ENCODE assay signal across 25 mouse cellular contexts in genomic region chr10:97692913-97693312, GRCm38 (mm10). TPM values are rescaled to one million over a fixed set of nuclear protein-coding genes. Genes with fewer than 3 reads are reported as not detected.
DNase-seq lines count a peak whose midpoint lies in the region; ATAC-seq lines count a peak whose summit lies in the region.
"Had no signal": no experiment of that assay in that cellular context is flagged by ENCODE, and none has a peak within 500 bp of the region (broad histone marks: within the 10 kb centered on the region; RNA-seq: fewer than 3 reads in every experiment).

Ccer1 (plus strand) TSS chr10:97693059.

- ATAC-seq in embryonic facial prominence, embryonic 11.5 days (replicated peaks; ENCODE audit: insufficient number of reproducible peaks, low FRiP score, low TSS enrichment, low read depth), result 0 out of 2 replicates have a peak, but pooled peaks have one; percentile 67
- no peak for ATAC-seq in heart, embryonic 15.5 days (replicated peaks; ENCODE audit: insufficient number of reproducible peaks, insufficient read depth, low FRiP score, low read depth)
- peak; percentile 30; the same call in 1 of the 2 replicates for ATAC-seq in midbrain, embryonic 13.5 days
- no peak; the same call in 1 of the 2 replicates for ATAC-seq in midbrain, embryonic 16.5 days
- ATAC-seq: hindbrain, embryonic 16.5 days had no signal

- no peak for DNase-seq in embryonic facial prominence, embryonic 11.5 days (ENCODE audit: low spot score)
- DNase-seq in embryonic facial prominence, embryonic 10.5 days (ENCODE audit: low spot score), result no peak
- DNase-seq in heart, embryonic 10.5 days (ENCODE audit: low spot score), result no peak
- peak; percentile 47 for DNase-seq in testis, postnatal 14 days (ENCODE audit: low spot score)
- DNase-seq in urinary bladder, postnatal 36 days (ENCODE audit: low spot score in 2 of 2), result no peak
- DNase-seq: adrenal gland, postnatal 25 days; cerebellum, adult 18-20 months; cerebellum, postnatal 36 days; gastrocnemius, postnatal 36 days; kidney, adult 11 months; kidney, postnatal 14 days; left cerebral cortex, postnatal 4 days; lung, adult 18-20 months; retina, postnatal 1 day; right cerebral cortex, postnatal 4 days had no signal

- H3K4me2 ChIP-seq in embryonic facial prominence, embryonic 11.5 days (ENCODE audit: low read depth, low read length), result no peak within 1 kb of the TSS
- H3K4me2 ChIP-seq in heart, embryonic 15.5 days, result peak within 1 kb of the TSS; percentile 28; the same call in 1 of the 2 replicates
- no peak within 1 kb of the TSS for H3K4me2 ChIP-seq in midbrain, embryonic 13.5 days (replicated peaks)
- no peak within 1 kb of the TSS for H3K4me2 ChIP-seq in midbrain, embryonic 16.5 days (ENCODE audit: low read length)
- H3K4me2 ChIP-seq: embryonic facial prominence, embryonic 12.5 days; neural tube, embryonic 15.5 days had no signal

- H3K9ac ChIP-seq in embryonic facial prominence, embryonic 11.5 days (replicated peaks; ENCODE audit: low read length), result no peak within 1 kb of the TSS
- no peak within 1 kb of the TSS for H3K9ac ChIP-seq in heart, embryonic 15.5 days
- no peak within 1 kb of the TSS for H3K9ac ChIP-seq in midbrain, embryonic 13.5 days (replicated peaks)
- H3K9ac ChIP-seq in midbrain, embryonic 16.5 days (ENCODE audit: low read depth, low read length), result no peak within 1 kb of the TSS
- H3K9ac ChIP-seq: embryonic facial prominence, embryonic 12.5 days; neural tube, embryonic 15.5 days had no signal

- no peaks in the 10 kb centered on the region for H3K36me3 ChIP-seq in embryonic facial prominence, embryonic 11.5 days (replicated peaks; ENCODE audit: control insufficient read depth, insufficient read depth, low read depth, low read length)
- no peaks in the 10 kb centered on the region for H3K36me3 ChIP-seq in embryonic facial prominence, embryonic 10.5 days (replicated peaks)
- no peaks in the 10 kb centered on the region for H3K36me3 ChIP-seq in heart, embryonic 15.5 days
- H3K36me3 ChIP-seq in heart, embryonic 10.5 days, result no peaks in the 10 kb centered on the region
- no peaks in the 10 kb centered on the region for H3K36me3 ChIP-seq in midbrain, embryonic 13.5 days
- H3K36me3 ChIP-seq in midbrain, embryonic 16.5 days (ENCODE audit: control insufficient read depth, insufficient read depth, low read length), result no peaks in the 10 kb centered on the region
- H3K36me3 ChIP-seq: embryonic facial prominence, embryonic 12.5 days; midbrain, embryonic 10.5 days; neural tube, embryonic 15.5 days had no signal

- H3K4me1 ChIP-seq in embryonic facial prominence, embryonic 11.5 days (ENCODE audit: control insufficient read depth, insufficient read depth, low read length), result no peaks in the 10 kb centered on the region
- no peaks in the 10 kb centered on the region for H3K4me1 ChIP-seq in embryonic facial prominence, embryonic 10.5 days
- H3K4me1 ChIP-seq in heart, embryonic 15.5 days (replicated peaks), result no peaks in the 10 kb centered on the region
- H3K4me1 ChIP-seq in heart, embryonic 10.5 days, result no peaks in the 10 kb centered on the region
- no peaks in the 10 kb centered on the region for H3K4me1 ChIP-seq in midbrain, embryonic 13.5 days (replicated peaks)
- H3K4me1 ChIP-seq in midbrain, embryonic 16.5 days (ENCODE audit: control insufficient read depth, insufficient read depth, low read length), result no peaks in the 10 kb centered on the region
- H3K4me1 ChIP-seq: embryonic facial prominence, embryonic 12.5 days; midbrain, embryonic 10.5 days; neural tube, embryonic 15.5 days had no signal

- WGBS in embryonic facial prominence, embryonic 11.5 days, result 70% methylated on average over 20 of the region's 20 CpGs
- 80% methylated on average over 20 of the region's 20 CpGs for whole genome bisulfite sequencing in embryonic facial prominence, embryonic 10.5 days
- 55% methylated on average over 20 of the region's 20 CpGs for WGBS in heart, embryonic 15.5 days
- whole genome bisulfite sequencing in heart, embryonic 10.5 days, result 70% methylated on average over 20 of the region's 20 CpGs
- 78% methylated on average over 20 of the region's 20 CpGs for WGBS in midbrain, embryonic 13.5 days
- 78% methylated on average over 20 of the region's 20 CpGs for WGBS in midbrain, embryonic 16.5 days

- no peaks in the 10 kb centered on the region for H3K27me3 ChIP-seq in embryonic facial prominence, embryonic 11.5 days (ENCODE audit: control insufficient read depth, insufficient read depth, low read length)
- no peaks in the 10 kb centered on the region for H3K27me3 ChIP-seq in embryonic facial prominence, embryonic 10.5 days (replicated peaks; ENCODE audit: low read depth, poor library complexity, severe bottlenecking)
- no peaks in the 10 kb centered on the region for H3K27me3 ChIP-seq in heart, embryonic 15.5 days
- no peaks in the 10 kb centered on the region for H3K27me3 ChIP-seq in heart, embryonic 10.5 days (ENCODE audit: insufficient read depth, poor library complexity, severe bottlenecking)
- no peaks in the 10 kb centered on the region for H3K27me3 ChIP-seq in midbrain, embryonic 13.5 days
- H3K27me3 ChIP-seq in midbrain, embryonic 16.5 days (ENCODE audit: control insufficient read depth, insufficient read depth, low read depth, low read length), result no peaks in the 10 kb centered on the region
- H3K27me3 ChIP-seq: embryonic facial prominence, embryonic 12.5 days; neural tube, embryonic 15.5 days had no signal

- H3K9me3 ChIP-seq in embryonic facial prominence, embryonic 11.5 days (replicated peaks; ENCODE audit: control insufficient read depth, low read length), result no peaks in the 10 kb centered on the region
- peaks cover 7% of the 10 kb centered on the region for H3K9me3 ChIP-seq in embryonic facial prominence, embryonic 10.5 days
- H3K9me3 ChIP-seq in heart, embryonic 15.5 days (replicated peaks), result no peaks in the 10 kb centered on the region
- peaks cover 13% of the 10 kb centered on the region; the same call in 1 of the 2 replicates for H3K9me3 ChIP-seq in heart, embryonic 10.5 days
- peaks cover 7% of the 10 kb centered on the region; the same call in 1 of the 2 replicates for H3K9me3 ChIP-seq in midbrain, embryonic 13.5 days
- H3K9me3 ChIP-seq in midbrain, embryonic 16.5 days (replicated peaks; ENCODE audit: control insufficient read depth, low read length, poor library complexity, severe bottlenecking), result no peaks in the 10 kb centered on the region
- H3K9me3 ChIP-seq: embryonic facial prominence, embryonic 12.5 days; neural tube, embryonic 15.5 days had no signal

- no peak within 1 kb of the TSS for H3K4me3 ChIP-seq in embryonic facial prominence, embryonic 11.5 days (ENCODE audit: low read depth, low read length)
- H3K4me3 ChIP-seq in embryonic facial prominence, embryonic 10.5 days, result no peak within 1 kb of the TSS
- no peak within 1 kb of the TSS for H3K4me3 ChIP-seq in heart, embryonic 15.5 days
- H3K4me3 ChIP-seq in heart, embryonic 10.5 days, result no peak within 1 kb of the TSS
- no peak within 1 kb of the TSS for H3K4me3 ChIP-seq in midbrain, embryonic 13.5 days (replicated peaks)
- no peak within 1 kb of the TSS for H3K4me3 ChIP-seq in midbrain, embryonic 16.5 days (ENCODE audit: low read depth, low read length)
- H3K4me3 ChIP-seq: embryonic facial prominence, embryonic 12.5 days; midbrain, embryonic 10.5 days; myocyte; neural tube, embryonic 15.5 days had no signal

- H3K27ac ChIP-seq in embryonic facial prominence, embryonic 11.5 days (replicated peaks; ENCODE audit: low read depth, low read length), result no peak within 1 kb of the TSS
- no peak within 1 kb of the TSS for H3K27ac ChIP-seq in embryonic facial prominence, embryonic 10.5 days (replicated peaks)
- no peak within 1 kb of the TSS for H3K27ac ChIP-seq in heart, embryonic 15.5 days
- no peak within 1 kb of the TSS for H3K27ac ChIP-seq in heart, embryonic 10.5 days
- no peak within 1 kb of the TSS for H3K27ac ChIP-seq in midbrain, embryonic 13.5 days
- H3K27ac ChIP-seq in midbrain, embryonic 16.5 days (ENCODE audit: low read length), result no peak within 1 kb of the TSS
- H3K27ac ChIP-seq: embryonic facial prominence, embryonic 12.5 days; midbrain, embryonic 10.5 days; neural tube, embryonic 15.5 days had no signal

RNA-seq across cellular contexts. Expression of gene Ccer1, which starts in this region (rescaled TPM):
- polyA plus RNA-seq in embryonic facial prominence, embryonic 11.5 days (2014; fragmentation: Nextera tagmentation; extraction: Ambion mirVana), result not detected in 2 replicates
- not detected in 2 replicates for polyA plus RNA-seq in embryonic facial prominence, embryonic 10.5 days (2016; fragmentation: Nextera tagmentation; extraction: Ambion mirVana)
- polyA plus RNA-seq in heart, embryonic 15.5 days (2015; fragmentation: Nextera tagmentation; extraction: Ambion mirVana), result not detected in 2 replicates
- not detected in 2 replicates for polyA plus RNA-seq in heart, embryonic 10.5 days (2016; fragmentation: Nextera tagmentation; extraction: Ambion mirVana)
- polyA plus RNA-seq in midbrain, embryonic 13.5 days (2015; fragmentation: Nextera tagmentation; extraction: Ambion mirVana), result not detected in 2 replicates
- polyA plus RNA-seq in midbrain, embryonic 16.5 days (2015; fragmentation: Nextera tagmentation; extraction: Ambion mirVana), result not detected in 2 replicates
- polyA plus RNA-seq: embryonic facial prominence, embryonic 12.5 days; hindbrain, embryonic 16.5 days; liver, adult 2 months; midbrain, embryonic 10.5 days; myocyte; neural tube, embryonic 15.5 days; thymus, postnatal 0 days had no signal

Comparison
In these comparisons a context has a peak if more than half of its experiments do, and no peak if none do; other contexts are left out.
1. Peak in ATAC-seq in embryonic facial prominence, embryonic 11.5 days; RNA of the gene not detected or under 1 TPM.
2. Peak in ATAC-seq in midbrain, embryonic 13.5 days; RNA of the gene not detected or under 1 TPM.